Mouse (Mus musculus) MEL-GATA-1-ER (cell line): ENCODE results near the gene Yes1.
"Not testable (repeated sequence)": the region's sequence is repeated elsewhere in the genome, so short reads cannot be mapped to it uniquely, and the experiment has no call there.

Source experiments
- DNase-seq: peaks from one replicate; pipeline ENCODE4 v3.0.0-alpha.2; 2012; ENCODE audit warnings: low read depth; ENCODE audit errors: extremely low read depth

The Yes1 gene

DNA sequence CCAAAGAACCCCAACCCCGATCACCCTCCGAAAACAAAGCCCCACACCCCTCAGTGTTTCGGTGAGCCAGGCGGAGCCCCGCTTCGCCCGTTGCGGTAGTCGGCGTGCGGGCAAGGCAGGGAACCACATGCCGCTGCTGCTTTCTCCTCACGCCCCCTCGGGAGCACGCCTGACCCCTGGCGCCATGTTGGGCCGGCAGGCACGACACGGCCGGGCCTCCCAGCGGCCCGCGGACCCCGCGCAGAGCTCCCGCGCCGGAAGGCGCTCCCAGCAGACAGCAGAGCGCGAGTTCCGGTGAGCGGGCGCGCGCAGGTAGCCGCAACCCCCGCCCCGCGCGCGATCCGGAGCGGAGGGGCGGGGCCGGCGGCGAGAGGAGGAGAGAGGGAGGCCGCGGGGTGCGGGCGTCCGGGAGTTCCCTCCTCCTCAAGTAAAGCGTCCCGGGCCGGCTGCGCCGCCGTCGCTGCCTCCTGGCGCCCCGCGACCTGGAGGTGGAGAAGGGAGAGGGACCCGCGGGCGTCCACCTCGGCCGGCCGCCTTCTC lies at the start of gene Yes1:
Gene Yes1 (plus strand): TSS at position 371 of the 540 bp plus-strand sequence.
- DNase-seq: no peak

DNA sequence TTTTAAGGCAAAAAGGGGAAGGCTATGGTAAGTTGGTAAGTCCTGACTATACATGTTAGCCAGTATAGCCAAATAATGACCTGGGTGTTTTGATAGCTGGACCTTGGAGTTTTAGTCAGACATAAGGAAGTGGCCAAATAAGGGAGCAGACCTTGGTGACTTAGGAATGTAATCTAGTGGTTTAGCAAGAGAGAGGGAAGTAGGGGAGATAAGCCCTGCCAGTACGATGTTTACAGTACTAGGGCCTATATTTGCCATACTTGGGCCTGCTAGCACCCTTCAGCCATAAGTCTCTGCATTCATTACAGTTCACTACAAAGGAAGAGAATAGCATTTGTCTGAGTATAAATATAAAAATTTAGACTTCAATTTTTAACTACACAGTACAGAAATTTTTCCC lies 46.3 kb upstream of the Yes1 start:
- no peak for DNase-seq

DNA sequence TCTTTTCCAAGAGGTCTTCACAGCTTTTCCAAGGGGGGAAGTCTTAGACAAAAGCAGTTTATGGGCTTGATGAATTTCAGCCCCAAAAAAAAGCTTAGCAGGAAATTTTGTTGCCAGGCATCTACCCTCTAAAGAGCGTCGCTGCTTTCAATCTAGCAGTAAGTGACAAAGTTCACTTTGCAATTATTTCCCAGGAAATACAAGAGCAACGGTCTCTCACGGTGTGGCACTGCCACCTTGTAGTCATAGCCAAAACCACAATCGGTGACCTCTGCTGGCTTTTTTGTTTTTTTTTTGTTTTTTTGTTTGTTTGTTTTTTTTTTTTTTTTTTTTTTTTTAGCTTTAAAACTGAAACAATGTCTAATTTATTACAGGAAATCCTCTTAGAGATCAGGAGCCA lies 39.2 kb upstream of the Yes1 start:
- no peak for DNase-seq

DNA sequence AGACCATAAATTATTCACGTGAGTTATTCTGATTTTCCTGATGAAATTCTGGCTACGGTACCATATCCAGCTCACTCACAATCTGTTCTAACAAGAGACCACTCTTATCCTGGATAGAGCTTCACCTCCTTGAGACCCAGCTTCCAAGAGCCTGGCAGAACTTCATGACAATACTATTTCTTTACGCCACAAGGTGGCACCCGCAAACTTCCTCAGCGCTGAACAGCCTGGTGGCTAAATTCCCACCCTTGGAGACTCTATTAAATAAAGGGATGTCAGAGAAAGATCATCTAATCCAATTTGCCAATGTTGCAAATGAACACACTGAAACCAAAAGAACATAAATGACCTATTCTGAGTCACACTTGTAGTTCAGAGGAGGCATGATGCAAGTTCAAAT lies 22.8 kb upstream of the Yes1 start:
- DNase-seq: no peak

DNA sequence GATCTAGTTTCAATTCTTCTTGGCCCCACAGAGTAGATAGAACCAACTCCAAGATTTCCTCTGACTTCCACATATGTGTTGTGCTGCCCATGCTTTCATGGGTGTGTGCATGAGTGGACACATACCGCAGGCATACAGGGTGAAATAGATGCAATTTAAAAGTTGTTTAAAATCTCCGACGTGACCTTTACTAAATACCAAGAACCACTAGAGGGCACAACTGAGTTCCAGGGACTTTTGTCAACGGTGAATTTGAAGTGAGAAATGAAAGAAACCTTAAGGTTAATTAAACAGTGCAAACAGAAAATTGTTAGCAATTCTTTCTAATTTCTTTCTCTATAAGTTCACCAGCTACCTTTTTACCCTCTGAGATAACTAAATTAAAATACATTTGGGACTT lies 17.2 kb upstream of the Yes1 start:
- peak; percentile 21 for DNase-seq

DNA sequence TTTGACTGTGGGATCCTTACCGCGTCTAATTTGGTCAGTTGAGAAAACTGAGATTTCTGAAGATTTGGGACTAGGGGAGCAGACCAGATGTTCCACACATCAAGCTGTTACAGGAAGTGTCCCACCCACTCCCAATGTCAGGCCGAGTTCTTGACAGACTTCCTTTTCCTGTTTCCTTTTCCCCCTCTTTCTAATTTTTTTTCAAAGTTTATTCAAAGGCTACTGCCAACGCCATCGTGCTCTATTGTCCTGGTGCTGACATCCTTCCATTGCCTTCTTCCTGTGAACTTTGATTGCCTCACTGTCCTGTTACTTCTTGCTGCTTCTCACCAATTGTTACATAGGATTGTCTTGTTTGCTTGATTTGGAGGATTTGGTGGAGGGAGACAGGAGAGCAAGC lies 16.6 kb upstream of the Yes1 start:
- no peak for DNase-seq

DNA sequence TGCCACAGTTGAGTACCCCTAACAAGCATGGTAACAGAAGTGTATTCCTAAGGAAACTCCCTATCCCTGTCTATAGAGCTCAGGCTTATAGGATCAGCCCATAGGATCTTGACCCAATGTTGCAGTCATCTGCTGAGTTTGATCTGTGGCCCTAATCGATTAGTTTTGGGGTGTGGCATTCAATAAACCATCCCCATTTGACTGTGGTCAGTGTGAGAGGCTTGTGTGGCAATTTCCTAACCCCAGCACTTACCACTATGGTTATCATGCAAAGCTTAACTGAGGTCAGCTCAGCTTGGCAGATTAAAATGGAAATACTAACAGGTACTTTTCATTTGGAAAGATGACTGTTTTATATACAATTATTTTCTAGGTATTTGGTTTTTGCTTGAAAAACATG lies 5.1 kb upstream of the Yes1 start:
- DNase-seq: no peak

DNA sequence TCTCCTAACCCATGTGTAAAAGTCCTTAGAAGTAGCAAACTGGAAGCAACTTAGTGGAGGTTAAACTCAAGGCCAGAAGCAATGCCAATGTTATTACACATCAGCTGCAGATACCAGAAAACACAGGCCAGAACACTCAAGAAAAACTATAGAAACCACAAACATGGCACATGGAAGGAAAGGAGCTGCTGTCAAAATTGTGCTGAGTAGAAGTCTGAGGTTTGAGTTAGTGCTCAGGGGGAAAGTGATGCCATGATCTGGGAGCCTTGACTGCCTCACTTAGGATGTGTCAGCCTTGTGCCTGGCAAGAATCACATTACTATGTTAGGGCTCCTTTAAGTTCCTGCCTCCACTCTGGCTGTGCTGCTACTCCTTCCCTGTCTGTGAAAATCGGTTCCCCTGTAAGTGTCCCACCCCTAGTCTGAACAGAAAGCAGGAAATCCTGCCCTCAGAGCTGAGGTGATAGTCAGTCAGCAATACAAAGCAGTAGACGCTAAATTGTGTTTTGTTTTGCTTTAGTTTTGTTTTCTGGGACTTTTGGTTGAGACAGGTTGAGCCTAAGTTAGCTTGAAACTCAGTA lies 3.1 kb upstream of the Yes1 start:
- DNase-seq: no peak

DNA sequence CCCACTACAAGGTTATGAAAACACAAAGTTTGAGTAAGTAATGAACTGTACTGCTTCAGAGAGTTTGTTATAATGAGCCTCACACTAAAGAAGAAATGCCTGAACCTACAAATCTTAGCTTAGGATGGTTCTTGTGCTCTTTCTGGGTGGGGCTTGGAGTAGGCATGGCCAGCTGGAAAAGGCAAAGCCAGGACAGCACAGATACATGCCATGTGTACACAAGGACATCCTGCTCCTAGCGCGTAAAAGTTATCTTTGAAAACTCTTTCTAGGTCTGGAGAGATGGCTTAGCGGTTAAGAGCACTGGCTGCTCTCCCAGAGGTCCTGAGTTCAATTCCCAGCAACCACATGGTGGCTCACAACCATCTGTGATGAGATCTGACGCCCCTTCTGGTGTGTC lies 2.5 kb upstream of the Yes1 start:
- DNase-seq: no peak

DNA sequence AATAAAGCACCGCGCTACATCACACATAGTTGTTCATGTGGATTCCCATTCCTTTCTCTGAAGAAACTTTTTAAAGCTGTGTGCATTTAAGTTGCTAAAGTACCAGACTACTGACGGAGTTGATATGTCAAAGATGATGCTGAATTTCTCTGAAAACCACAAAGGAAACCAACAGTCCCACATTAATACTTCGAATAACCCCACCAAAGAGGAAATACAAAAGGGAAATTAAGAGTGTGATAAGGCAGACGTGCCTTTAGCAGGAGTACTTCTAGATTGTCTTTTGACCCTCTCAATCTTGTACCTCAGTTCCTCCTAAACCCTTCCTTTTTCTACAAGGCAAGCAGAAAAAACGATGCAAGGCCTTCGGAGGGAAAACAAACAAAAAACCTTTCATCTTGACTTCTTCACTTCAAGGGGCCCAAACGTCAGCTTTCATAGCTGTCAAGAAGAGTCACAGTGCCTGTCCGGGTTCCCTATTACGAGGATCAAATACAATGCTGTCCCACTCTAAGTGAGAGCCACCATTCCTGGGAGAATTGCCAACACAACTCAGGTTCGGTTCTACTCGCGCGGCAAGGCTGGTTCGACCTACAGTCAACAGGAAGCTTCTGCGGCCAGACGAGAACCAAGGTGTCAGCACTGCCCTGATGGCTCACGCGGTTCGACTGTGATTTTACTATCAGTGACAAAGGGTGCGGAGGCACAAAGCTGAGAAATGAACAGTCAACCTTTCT lies 739 bp upstream of the Yes1 start:
- DNase-seq: peak; percentile 54

DNA sequence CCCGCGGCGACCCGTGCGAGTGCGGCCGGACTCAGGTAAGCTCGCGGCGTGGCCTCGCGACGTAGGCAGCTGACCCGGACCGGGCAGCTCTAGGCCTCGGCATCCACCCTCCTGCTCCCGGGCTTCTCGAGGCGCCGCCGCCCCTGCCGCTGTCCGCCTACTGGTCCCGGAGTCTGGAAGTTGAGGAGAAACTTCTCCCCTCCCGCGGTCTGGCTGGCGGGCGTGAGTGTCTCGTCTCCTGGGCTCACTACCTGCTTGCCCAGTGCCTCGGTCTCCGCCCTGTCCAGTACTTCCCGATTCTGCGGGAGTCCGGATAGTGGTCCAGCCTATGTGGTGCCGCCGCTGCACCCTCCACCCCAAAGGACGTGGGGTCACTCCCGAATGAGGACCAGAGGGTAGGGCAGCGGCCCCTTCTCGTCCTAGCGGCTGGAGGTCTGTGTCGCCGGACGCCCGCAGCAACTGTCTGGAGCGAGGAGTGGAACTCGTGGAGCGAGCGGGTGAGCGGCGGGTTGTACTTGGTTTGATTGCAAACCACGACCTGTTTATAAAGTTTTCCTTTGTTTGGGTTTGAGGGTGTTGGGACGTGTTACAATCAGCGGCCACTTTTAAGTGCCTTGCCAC lies 480 bp downstream of the Yes1 start:
- DNase-seq: no peak

DNA sequence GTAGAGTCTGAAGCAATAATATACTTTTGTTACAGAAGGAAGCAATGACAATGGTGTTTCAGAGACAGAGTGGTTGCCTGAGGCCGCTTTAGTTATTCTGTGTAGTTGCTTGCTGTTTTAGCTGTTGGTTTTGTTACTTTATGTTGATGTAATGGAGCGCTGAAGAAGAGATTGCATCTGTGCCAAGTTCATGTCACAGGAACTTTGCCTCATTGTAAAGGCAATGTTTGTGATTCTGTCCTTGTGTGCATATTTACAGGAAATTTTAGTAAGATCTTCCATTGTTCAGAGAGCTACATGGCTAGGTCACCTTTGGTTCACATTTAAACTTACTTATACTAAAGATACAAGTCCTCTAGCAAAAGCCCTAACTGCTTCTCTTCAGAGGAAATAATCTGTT lies 3.3 kb downstream of the Yes1 start:
- DNase-seq: no peak

DNA sequence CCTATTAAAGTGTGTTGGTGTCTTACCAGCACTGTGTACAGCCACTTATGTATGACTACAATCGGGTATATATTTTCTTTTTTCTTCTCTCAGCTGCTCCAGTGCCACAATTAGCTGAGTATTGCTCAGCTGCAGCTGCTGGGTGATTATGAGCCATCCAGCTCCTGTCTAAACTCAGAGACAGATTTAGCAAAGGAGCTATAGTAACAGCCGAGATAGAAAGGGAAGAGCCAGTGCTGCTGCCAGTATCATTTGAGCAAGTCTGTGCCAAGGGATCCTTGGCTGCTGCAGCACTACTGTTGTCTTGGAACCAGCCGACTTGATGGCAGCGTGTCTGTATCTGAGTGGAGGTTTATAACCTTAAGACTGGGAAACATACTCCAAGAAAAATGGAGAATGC lies 3.7 kb downstream of the Yes1 start:
- DNase-seq: no peak

DNA sequence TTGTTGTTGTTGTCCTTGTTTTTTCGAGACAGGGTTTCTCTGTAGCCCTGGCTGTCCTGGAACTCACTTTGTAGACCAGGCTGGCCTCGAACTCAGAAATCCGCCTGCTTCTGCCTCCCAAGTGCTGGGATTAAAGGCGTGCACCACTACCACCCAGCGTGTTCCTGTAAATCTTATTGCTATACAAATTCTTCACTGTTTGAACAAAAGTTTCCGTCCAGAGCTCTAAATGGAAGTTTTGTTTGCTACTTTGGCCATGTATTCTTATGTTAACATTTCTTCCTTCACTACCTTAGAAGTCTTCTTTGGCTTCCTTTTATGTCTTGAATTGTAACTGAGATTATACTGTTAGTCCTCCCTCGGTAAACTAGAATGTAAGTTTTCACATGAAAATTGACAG lies 5.5 kb downstream of the Yes1 start:
- DNase-seq: not testable (repeated sequence)

DNA sequence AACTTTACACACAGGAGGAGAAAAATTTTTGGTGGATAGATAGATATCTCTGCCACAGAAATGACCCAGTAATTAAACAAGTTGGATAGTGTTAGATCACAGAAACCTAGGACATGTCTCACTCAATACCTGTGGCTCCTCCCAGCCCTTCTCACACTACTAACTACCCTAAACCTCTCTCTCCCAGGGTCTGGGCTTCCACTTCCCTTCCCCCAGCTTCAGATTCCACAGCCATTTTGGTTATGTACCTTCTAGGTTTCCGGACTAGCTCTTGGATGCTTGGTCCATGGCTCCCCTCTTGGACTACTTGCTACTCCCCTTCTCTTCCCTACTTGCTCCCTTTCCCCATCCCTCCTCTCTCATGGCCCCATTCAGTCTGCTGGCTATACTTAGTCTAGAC lies 6.9 kb downstream of the Yes1 start:
- no peak for DNase-seq

DNA sequence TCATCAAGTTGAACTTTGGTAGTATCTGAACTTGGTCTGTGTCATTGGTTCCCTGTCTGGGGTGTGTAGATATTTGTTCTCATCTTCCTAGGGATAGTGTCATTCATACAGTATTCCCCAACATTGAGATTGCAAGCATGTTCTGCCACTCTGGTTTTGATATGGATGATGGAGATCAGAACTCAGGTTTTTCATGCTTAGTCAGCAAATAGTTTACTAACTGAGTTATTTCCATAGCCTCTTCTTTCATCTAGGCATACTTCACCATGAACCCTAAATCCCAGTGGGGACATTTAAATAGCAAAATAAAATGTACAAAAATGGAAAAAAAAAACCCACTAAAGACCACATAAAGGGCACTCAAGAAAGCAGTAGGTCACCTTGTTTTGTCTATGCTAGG lies 12.7 kb downstream of the Yes1 start:
- DNase-seq: no peak

DNA sequence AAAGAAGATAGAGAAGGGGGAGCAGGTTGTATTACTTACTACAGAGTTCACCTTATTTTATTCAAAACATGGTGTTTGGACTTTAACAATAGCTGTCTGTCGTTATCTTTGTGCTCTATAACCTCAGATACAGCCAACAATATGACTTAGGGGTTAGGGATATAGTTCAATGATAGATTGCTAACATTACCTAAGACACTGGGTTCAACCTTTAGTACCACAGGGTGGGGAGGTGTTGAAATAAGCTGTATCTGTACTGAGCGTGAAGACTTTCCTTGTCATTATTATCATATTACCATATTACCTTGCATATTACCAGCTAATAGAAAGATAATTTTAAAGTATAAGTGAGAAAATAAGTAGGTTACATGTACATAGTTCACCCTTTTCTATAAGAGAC lies 13.8 kb downstream of the Yes1 start:
- no peak for DNase-seq

DNA sequence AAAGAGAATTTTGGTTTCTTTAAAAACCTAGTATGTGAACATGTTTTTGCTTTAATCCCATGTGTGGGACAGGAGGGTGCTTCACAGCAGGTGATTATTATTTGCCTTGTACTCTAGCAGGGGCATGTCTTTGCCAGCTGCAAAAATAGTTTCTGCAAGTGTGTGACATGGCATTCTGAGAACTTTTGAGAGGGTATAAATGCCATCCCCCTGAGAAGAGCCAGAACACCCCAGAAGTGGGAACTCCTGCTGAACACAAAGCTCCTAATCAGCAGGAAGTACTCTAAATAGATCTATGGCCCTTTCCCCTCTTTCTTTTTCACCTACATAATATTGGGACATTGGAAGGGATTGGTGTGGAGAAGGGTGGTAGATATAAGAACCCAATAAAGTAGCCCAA lies 22.2 kb downstream of the Yes1 start:
- DNase-seq: no peak

DNA sequence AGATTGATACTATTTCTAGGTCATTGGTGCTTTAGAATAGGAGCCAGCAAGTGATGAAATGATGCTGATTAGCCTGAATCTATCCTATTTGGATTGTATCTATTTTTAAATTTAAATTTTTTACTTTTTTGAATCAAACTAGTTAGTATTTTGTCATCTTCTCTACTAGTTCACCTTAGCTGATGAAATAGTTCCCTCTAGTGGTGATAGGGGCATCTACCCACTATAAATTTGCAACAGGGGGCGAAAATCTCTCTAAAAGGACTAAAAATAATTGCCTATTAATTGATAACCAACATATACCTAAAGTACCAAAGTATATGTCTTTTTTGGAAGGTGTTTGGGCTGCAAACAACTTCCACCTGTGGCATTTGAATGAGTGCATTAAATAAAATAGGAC lies 46.4 kb downstream of the Yes1 start:
- DNase-seq: no peak

DNA sequence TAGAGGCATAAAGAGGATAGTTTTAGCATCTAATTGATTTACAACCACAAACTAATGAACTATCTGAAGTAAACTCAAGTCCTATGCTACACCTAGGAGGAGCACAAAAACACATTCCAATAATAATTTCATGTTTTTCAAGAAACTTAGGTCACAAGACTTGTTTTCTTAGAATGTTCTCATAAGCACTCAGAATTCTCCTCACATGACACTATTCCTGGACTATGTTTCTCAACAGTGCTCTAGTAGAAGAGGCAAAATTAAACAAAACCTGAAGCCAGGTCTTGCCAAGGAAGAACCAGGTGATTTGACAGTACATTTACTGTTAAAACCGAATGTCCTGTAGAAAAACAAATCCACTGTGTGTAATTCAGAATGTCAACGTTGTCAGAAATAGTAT lies 71.5 kb downstream of the Yes1 start:
- no peak for DNase-seq

DNA sequence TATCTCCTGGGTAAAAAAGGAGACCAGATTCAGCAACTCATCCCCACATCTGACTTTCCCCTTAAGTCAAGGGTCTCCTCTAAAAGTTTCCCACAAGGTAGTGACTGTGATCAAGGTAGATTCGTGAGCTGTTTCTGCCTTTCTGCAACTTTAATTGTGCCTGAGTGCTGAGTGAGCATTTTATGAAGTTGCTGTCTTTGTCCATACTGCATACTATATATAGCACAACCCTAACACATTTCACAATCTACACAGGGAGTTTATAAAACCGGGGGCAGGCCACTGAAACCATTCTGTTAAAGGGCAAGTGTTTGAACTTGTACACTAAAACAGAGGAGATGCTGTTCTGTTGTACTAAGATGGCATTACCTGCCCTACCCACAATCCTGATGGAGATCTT lies 82.4 kb downstream of the Yes1 start:
- no peak for DNase-seq

DNA sequence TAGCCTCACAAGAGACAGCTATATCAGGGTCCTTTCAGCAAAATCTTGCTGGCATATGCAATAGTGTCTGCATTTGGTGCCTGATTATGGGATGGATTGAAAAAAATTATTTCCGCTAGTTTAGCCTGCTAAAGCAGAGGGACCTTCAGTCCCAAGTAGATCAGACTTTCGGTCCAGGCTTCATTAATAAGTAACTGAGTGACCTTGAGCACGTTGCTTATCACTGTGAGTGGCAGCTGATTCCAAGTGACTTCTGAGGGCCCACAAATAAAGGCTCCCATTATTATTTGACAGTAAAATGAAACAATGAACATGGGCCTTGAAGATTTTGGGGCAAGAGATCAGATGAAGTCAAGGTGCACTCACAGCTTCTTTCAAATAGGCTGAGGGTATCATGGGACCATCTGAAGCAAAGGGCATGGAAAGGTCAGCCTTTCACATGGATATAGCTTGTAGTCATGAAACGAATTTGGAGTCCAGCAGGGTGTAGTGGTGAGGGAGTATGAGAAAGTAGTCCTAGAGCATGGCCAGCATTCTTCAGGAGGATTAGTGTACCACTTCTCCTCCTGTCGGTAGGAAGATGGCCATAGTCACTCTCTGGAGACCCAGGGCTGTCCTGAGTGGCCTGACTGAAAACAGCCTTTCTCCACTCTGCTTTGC lies 86.4 kb downstream of the Yes1 start:
- DNase-seq: no peak
